Mouse (Mus musculus) kidney, postnatal 0 days (tissue): ENCODE measurements around the gene Gjc2. TPM values are rescaled to one million over a fixed set of nuclear protein-coding genes. Genes with fewer than 3 reads are reported as not detected.

Source experiments
- ATAC-seq: fragments of 200-750 bp; cut with Nextera tagmentation; replicated peaks from 2 replicates; pipeline ENCODE4 v1.8.0; 2017; ENCODE audit warnings: low read depth, moderate number of reproducible peaks, moderate TSS enrichment, moderate library complexity; ENCODE audit not compliant: low FRiP score
- DNase-seq: peaks from one replicate; pipeline ENCODE4 v3.0.0-alpha.2; 2016; ENCODE audit warnings: low spot score
- H3K27ac ChIP-seq: fragments of 300-500 bp; sonication (generic); 2 replicates; pipeline ENCODE4 v1.5.1; 2014; ENCODE audit warnings: mild to moderate bottlenecking
- H3K27me3 ChIP-seq: fragments of 300-500 bp; sonication (generic); 2 replicates; pipeline ENCODE4 v1.6.1; 2014; ENCODE audit warnings: low read length, mixed read lengths; ENCODE audit not compliant: insufficient read depth
- H3K36me3 ChIP-seq: fragments of 300-500 bp; sonication (generic); 2 replicates; pipeline ENCODE4 v1.6.1; 2014; ENCODE audit warnings: low read length, mixed read lengths; ENCODE audit not compliant: insufficient read depth
- H3K4me1 ChIP-seq: fragments of 300-500 bp; sonication (generic); replicated peaks from 2 replicates; pipeline ENCODE4 v1.6.1; 2014; ENCODE audit warnings: antibody characterized with exemption, low read length, mixed read lengths; ENCODE audit not compliant: insufficient read depth
- H3K4me2 ChIP-seq: fragments of 300-500 bp; sonication (generic); 2 replicates; pipeline ENCODE4 v1.6.1; 2014; ENCODE audit warnings: mild to moderate bottlenecking, low read length, moderate library complexity, mixed read lengths
- H3K4me3 ChIP-seq: fragments of 300-500 bp; sonication (generic); replicated peaks from 2 replicates; pipeline ENCODE4 v1.5.1; 2014; ENCODE audit warnings: low read depth, low read length
- H3K9ac ChIP-seq: fragments of 300-500 bp; sonication (generic); 2 replicates; pipeline ENCODE4 v1.6.1; 2014; ENCODE audit warnings: low read depth, low read length
- H3K9me3 ChIP-seq: fragments of 300-500 bp; sonication (generic); replicated peaks from 2 replicates; pipeline ENCODE4 v1.6.1; 2016; ENCODE audit warnings: low read length, inconsistent platforms, mixed read lengths
- CTCF ChIP-seq: IDR thresholded peaks from 2 replicates; pipeline ENCODE4 v1.5.1; 2016; ENCODE audit warnings: antibody characterized with exemption, low read depth, mild to moderate bottlenecking, moderate library complexity
- WGBS: fragments of 180-500 bp; shearing (Covaris S2); extraction: QIAGEN DNeasy Blood & Tissue Kit; methylation state at CpG from one replicate; pipeline ENCODE4 v1.1.7; 2014; 5-methylcytosine and 5-hydroxymethylcytosine counted together
- polyA plus RNA-seq: library from polyadenylated mRNA; unstranded; fragments of >200 nt; fragmentation: Nextera tagmentation; extraction: Ambion mirVana; gene quantifications from 2 replicates; pipeline ENCODE4 v1.2.1, GENCODE M21; 2015

The Gjc2 gene
- polyA plus RNA-seq, 1 experiment from 2014 or later, result 1.2 TPM

- H3K36me3 ChIP-seq, result no peaks in the 10 kb centered on the region
- no peaks in the 10 kb centered on the region for H3K9me3 ChIP-seq
- peak; percentile 67 for DNase-seq
- H3K4me2 ChIP-seq, result peak overlapping the region; percentile 43
- peaks cover 2% of the 10 kb centered on the region; the same call in 1 of the 2 replicates for H3K27me3 ChIP-seq
- WGBS, result 8% methylated on average over 14 of the region's 14 CpGs
- H3K4me3 ChIP-seq, result 0 out of 2 replicates have a peak overlapping the region, but pooled peaks have one; percentile 9
- ATAC-seq, result no peak; the same call in 1 of the 2 replicates
- no peak overlapping the region for H3K9ac ChIP-seq
- no peak overlapping the region for H3K27ac ChIP-seq
- TF ChIP-seq CTCF, result no peak
- H3K4me1 ChIP-seq, result no peaks in the 10 kb centered on the region
These were observed 41.1 kb downstream of the Gjc2 start for GRCm38 (mm10) chr11:59141772-59142370.

DNA sequence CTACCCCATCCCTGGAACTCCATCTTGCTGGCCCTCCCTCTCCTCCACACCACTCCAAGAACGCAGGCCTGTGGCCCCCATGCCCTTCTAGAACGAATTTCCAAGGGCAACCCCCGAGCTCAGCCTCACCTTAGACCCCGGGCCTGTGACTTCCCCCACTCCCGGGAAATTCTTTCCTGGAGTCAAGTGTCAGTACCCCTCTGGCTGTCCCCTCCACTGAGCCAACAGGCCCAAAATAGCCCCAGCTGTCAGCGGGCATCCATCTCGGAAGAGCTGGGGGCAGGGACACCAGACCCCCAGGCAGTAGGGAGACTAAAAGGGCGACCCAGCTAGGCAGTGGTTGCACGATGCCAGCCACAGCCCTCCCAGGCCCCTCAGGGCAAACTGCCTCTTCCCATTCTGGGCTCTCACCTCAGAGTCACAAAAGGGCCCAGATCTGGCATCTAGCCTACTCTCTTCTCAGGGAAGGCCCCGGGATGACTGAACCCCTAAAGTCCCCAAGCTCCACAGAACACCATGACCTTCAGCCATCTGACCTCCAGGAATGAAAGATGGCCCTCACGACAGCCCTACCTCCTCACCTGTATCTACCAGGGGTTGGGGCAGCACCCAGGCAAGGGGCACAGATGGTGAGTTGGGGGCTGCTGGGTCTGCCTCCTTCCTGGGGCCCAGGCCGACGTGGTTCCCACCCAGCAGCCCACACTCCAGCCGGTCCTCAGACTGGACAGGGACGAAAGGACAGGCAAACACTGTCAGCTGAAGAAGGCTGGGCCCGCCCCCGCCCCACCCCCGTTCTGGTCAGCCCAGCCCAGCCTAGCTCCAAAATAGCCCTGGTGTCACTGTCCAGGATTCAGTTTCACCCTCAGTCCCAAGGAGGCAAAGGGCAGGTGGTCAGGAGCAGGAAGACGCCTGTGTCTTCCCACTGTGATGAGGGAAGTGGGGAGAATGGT is 44.2 kb downstream of the Gjc2 start:
- Histone ChIP-seq H3K4me3 (no peak overlapping the region), H3K36me3 (no peaks in the 10 kb centered on the region), H3K4me1 (0 out of 2 replicates have a peak, but pooled peaks cover 4% of the 10 kb centered on the region), H3K27me3 (peaks cover 31% of the 10 kb centered on the region), H3K4me2 (no peak overlapping the region), H3K27ac (no peak overlapping the region), H3K9ac (no peak overlapping the region), H3K9me3 (no peaks in the 10 kb centered on the region)
- DNase-seq (no peak), ATAC-seq (no peak)
- no peak for TF ChIP-seq CTCF
- 42% methylated on average over 19 of the region's 19 CpGs for WGBS

- 0 out of 2 replicates have a peak, but pooled peaks cover 4% of the 10 kb centered on the region for H3K4me1 ChIP-seq
- no peak for ATAC-seq
- WGBS, result 80% methylated on average over 12 of the region's 12 CpGs
These were observed 45.9 kb downstream of the Gjc2 start for GRCm38 (mm10) chr11:59136994-59137706.

GRCm38 (mm10) chr11:59135904-59136452 is 47.0 kb downstream of the Gjc2 start, which contains the start of gene Obscn:
Obscn (minus strand) TSS chr11:59136402.
- DNase-seq (no peak), ATAC-seq (no peak)
- Histone ChIP-seq H3K27ac (no peak within 1 kb of the TSS), H3K36me3 (no peaks in the 10 kb centered on the region), H3K4me3 (peak within 1 kb of the TSS; percentile 9; the same call in 1 of the 2 replicates), H3K9ac (no peak within 1 kb of the TSS), H3K4me2 (peak within 1 kb of the TSS; percentile 44), H3K27me3 (peaks cover 39% of the 10 kb centered on the region), H3K4me1 (0 out of 2 replicates have a peak, but pooled peaks cover 4% of the 10 kb centered on the region), H3K9me3 (no peaks in the 10 kb centered on the region)
- 14% methylated on average over 44 of the region's 44 CpGs for WGBS
- no peak for TF ChIP-seq CTCF

More at GRCm38 (mm10) chr11:59136994-59137706, 45.9 kb downstream of the Gjc2 start:
- no peak overlapping the region for H3K27ac ChIP-seq
- H3K4me2 ChIP-seq, result no peak overlapping the region
- DNase-seq, result no peak
- peaks cover 39% of the 10 kb centered on the region for H3K27me3 ChIP-seq
- no peak overlapping the region for H3K4me3 ChIP-seq
- H3K9me3 ChIP-seq, result no peaks in the 10 kb centered on the region
- no peaks in the 10 kb centered on the region for H3K36me3 ChIP-seq
- no peak for TF ChIP-seq CTCF
- H3K9ac ChIP-seq, result no peak overlapping the region

DNA sequence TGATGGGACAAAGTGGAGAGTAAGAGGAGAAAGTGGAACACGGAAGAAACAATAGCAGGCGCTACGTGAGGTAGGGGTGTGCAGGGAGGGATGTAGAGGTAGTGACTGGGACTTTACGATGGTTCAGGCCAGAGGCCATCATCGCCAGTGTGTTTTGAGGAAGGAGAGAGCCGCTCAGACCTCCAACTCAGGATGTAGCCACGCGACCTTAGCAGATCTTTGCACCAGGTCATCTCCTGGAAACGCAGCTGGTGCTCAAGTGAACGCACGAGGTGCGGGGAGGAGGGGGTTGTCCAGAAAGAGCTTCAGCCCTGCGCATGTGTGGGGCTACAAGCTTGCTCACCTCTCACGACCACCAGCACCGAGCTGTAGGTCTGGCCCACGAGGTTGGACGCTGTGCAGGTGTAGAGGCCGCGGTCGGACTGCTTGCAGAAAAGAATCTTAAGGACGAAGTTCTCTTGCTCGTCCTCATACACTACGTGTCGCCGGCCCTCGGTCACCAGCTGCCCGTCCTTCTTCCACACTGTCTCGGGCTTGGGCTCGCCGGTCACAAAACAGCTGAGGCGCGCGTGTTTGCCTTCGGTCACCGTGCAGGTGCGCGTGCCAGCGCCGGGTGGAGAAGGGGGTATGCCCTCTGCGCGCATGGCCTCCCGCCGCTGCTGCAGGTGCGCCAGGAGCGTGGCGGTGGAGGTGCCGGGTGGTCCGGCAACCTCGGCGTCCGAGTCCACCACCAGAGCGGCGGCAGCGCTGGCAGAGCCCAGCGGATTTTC is 47.8 kb downstream of the Gjc2 start:
- TF ChIP-seq CTCF, result no peak
- no peak overlapping the region for H3K27ac ChIP-seq
- H3K36me3 ChIP-seq, result no peaks in the 10 kb centered on the region
- WGBS, result 5% methylated on average over 55 of the region's 55 CpGs
- ATAC-seq, result no peak
- DNase-seq, result no peak
- H3K4me1 ChIP-seq, result 0 out of 2 replicates have a peak, but pooled peaks cover 4% of the 10 kb centered on the region
- H3K9ac ChIP-seq, result no peak overlapping the region
- no peaks in the 10 kb centered on the region for H3K9me3 ChIP-seq
- peaks cover 39% of the 10 kb centered on the region for H3K27me3 ChIP-seq
- H3K4me2 ChIP-seq, result peak overlapping the region; percentile 44
- H3K4me3 ChIP-seq, result peak overlapping the region; percentile 9; the same call in 1 of the 2 replicates
